Mouse (Mus musculus) MEL (cell line): ENCODE data around the gene Fubp3.

Experiments
- BHLHE40 ChIP-seq: IDR thresholded peaks from 2 replicates; pipeline ENCODE4 v1.6.1; 2012; ENCODE audit warnings: low read depth, mild to moderate bottlenecking, inconsistent platforms, low read length, improper control_type of control experiment, borderline replicate concordance
- CHD1 ChIP-seq: IDR thresholded peaks from 2 replicates; pipeline ENCODE4 v1.6.1; 2012; ENCODE audit warnings: low read depth, mild to moderate bottlenecking, inconsistent platforms, low read length, improper control_type of control experiment
- CTCF ChIP-seq, 3 experiments: IDR thresholded peaks in 2 of 3; conservative IDR thresholded peaks in 1 of 3; 2 replicates each; pipeline ENCODE4 v1.5.1; 2011 to 2012; ENCODE audit warnings: low read length in 3 of 3, low read depth in 2 of 3, mild to moderate bottlenecking in 2 of 3, improper control_type of control experiment in 1 of 3, inconsistent platforms in 1 of 3, mixed read lengths in 1 of 3, moderate library complexity in 1 of 3; ENCODE audit not compliant: control insufficient read depth in 1 of 3, insufficient read depth in 1 of 3, poor library complexity in 1 of 3, severe bottlenecking in 1 of 3
- ELF1 ChIP-seq: IDR thresholded peaks from 2 replicates; pipeline ENCODE4 v1.6.1; 2014; ENCODE audit warnings: low read depth, mild to moderate bottlenecking, inconsistent platforms, low read length, improper control_type of control experiment, moderate library complexity
- EP300 ChIP-seq, 2 experiments: IDR thresholded peaks; 2 replicates each; pipeline ENCODE4 v1.6.1; 2011; ENCODE audit warnings: improper control_type of control experiment in 2 of 2, low read length in 2 of 2, low read depth in 1 of 2, mild to moderate bottlenecking in 1 of 2
- ETS1 ChIP-seq: IDR thresholded peaks from 2 replicates; pipeline ENCODE4 v1.6.1; 2012; ENCODE audit warnings: low read depth, mild to moderate bottlenecking, inconsistent platforms, low read length, improper control_type of control experiment, moderate library complexity
- GATA1 ChIP-seq: IDR thresholded peaks from 2 replicates; pipeline ENCODE4 v1.6.1; 2011; ENCODE audit warnings: low read depth, low read length, improper control_type of control experiment
- KAT2A ChIP-seq: conservative IDR thresholded peaks from 2 replicates; pipeline ENCODE4 v1.6.1; 2012; ENCODE audit warnings: low read depth, low read length, improper control_type of control experiment, inconsistent platforms
- MAZ ChIP-seq: IDR thresholded peaks from 2 replicates; pipeline ENCODE4 v1.6.1; 2012; ENCODE audit warnings: low read depth, mild to moderate bottlenecking, inconsistent platforms, low read length, improper control_type of control experiment
- POLR2A ChIP-seq, 2 experiments: IDR thresholded peaks; 2 replicates each; pipeline ENCODE4 v1.6.1; 2011 to 2012; ENCODE audit warnings: low read length in 2 of 2, mild to moderate bottlenecking in 2 of 2, control low read depth in 1 of 2, improper control_type of control experiment in 1 of 2, low read depth in 1 of 2, moderate library complexity in 1 of 2; ENCODE audit not compliant: control insufficient read depth in 1 of 2, insufficient read depth in 1 of 2, poor library complexity in 1 of 2
- SIN3A ChIP-seq: IDR thresholded peaks from 2 replicates; pipeline ENCODE4 v1.6.1; 2012; ENCODE audit warnings: low read length, improper control_type of control experiment, inconsistent platforms
- SMC3 ChIP-seq: IDR thresholded peaks from 2 replicates; pipeline ENCODE4 v1.6.1; 2011; ENCODE audit warnings: low read depth, low read length, improper control_type of control experiment
- USF1 ChIP-seq: IDR thresholded peaks from 2 replicates; pipeline ENCODE4 v1.6.1; 2014; ENCODE audit warnings: low read depth, mild to moderate bottlenecking, inconsistent platforms, low read length, improper control_type of control experiment, moderate library complexity
- ZNF384 ChIP-seq: IDR thresholded peaks from 2 replicates; pipeline ENCODE4 v1.6.1; 2012; ENCODE audit warnings: low read depth, mild to moderate bottlenecking, inconsistent platforms, low read length, improper control_type of control experiment

GRCm38 (mm10) chr2:31635281-31636137 lies 63.1 kb downstream of the Fubp3 start:
- TF ChIP-seq EP300 (IDR thresholded peaks at IDR 0.05; ENCODE audit: low read depth in 1 of 2, low read length in 2 of 2): no peak
- no peak for TF ChIP-seq ZNF384
- TF ChIP-seq POLR2A (IDR thresholded peaks at IDR 0.05; ENCODE audit: control insufficient read depth in 1 of 2, insufficient read depth in 1 of 2, low read depth in 1 of 2, low read length in 2 of 2, poor library complexity in 1 of 2): no peak
- TF ChIP-seq MAZ: no peak
- no peak for TF ChIP-seq CHD1
- no peak for TF ChIP-seq USF1
- TF ChIP-seq GATA1: no peak
- TF ChIP-seq CTCF (IDR thresholded peaks at IDR 0.05 in 2 of 3, conservative IDR thresholded peaks at IDR 0.05 in 1 of 3; ENCODE audit: control insufficient read depth in 1 of 3, insufficient read depth in 1 of 3, low read depth in 2 of 3, low read length in 3 of 3, poor library complexity in 1 of 3, severe bottlenecking in 1 of 3): no peak
- no peak for TF ChIP-seq BHLHE40
- no peak for TF ChIP-seq SMC3
- TF ChIP-seq ETS1: no peak
- no peak for TF ChIP-seq SIN3A
- TF ChIP-seq ELF1: no peak
- TF ChIP-seq KAT2A: no peak
